Mouse (Mus musculus) forebrain, embryonic 13.5 days (tissue): Measurements from ENCODE around the gene Apoh. TPM values are rescaled to one million over a fixed set of nuclear protein-coding genes. Genes with fewer than 3 reads are reported as not detected.
A peak's percentile ranks its signal among the peaks of the same experiment; 100 is the strongest.

Experiments
- ATAC-seq: fragments of 200-750 bp; cut with Nextera tagmentation; 2 replicates; pipeline ENCODE4 v1.8.0; 2017
- H3K27ac ChIP-seq: fragments of 300-500 bp; sonication (generic); 2 replicates; pipeline ENCODE4 v1.5.1; 2015; ENCODE audit warnings: inconsistent platforms, mild to moderate bottlenecking, moderate library complexity
- H3K27me3 ChIP-seq: fragments of 300-500 bp; sonication (generic); 2 replicates; pipeline ENCODE4 v1.6.1; 2015; ENCODE audit warnings: mild to moderate bottlenecking, inconsistent platforms
- H3K36me3 ChIP-seq: fragments of 300-500 bp; sonication (generic); 2 replicates; pipeline ENCODE4 v1.6.1; 2015; ENCODE audit warnings: mild to moderate bottlenecking, inconsistent platforms; ENCODE audit not compliant: poor library complexity, severe bottlenecking
- H3K4me1 ChIP-seq: fragments of 300-500 bp; sonication (generic); 2 replicates; pipeline ENCODE4 v1.6.1; 2015; ENCODE audit warnings: inconsistent platforms
- H3K4me2 ChIP-seq: fragments of 300-500 bp; sonication (generic); 2 replicates; pipeline ENCODE4 v1.6.1; 2015; ENCODE audit warnings: inconsistent platforms, mild to moderate bottlenecking, moderate library complexity
- H3K4me3 ChIP-seq: fragments of 300-500 bp; sonication (generic); 2 replicates; pipeline ENCODE4 v1.5.1; 2015; ENCODE audit warnings: mild to moderate bottlenecking, inconsistent platforms
- H3K9ac ChIP-seq: fragments of 300-500 bp; sonication (generic); 2 replicates; pipeline ENCODE4 v1.6.1; 2015; ENCODE audit warnings: mild to moderate bottlenecking, inconsistent platforms
- H3K9me3 ChIP-seq: fragments of 300-500 bp; sonication (generic); replicated peaks from 2 replicates; pipeline ENCODE4 v1.6.1; 2016; ENCODE audit warnings: inconsistent platforms
- WGBS: fragments of 180-500 bp; shearing (Covaris S2); methylation state at CpG from one replicate; pipeline ENCODE4 v1.1.7; 2015; 5-methylcytosine and 5-hydroxymethylcytosine counted together
- polyA plus RNA-seq: library from polyadenylated mRNA; unstranded; fragments of >200 nt; fragmentation: Nextera tagmentation; extraction: Ambion mirVana; gene quantifications from 2 replicates; pipeline ENCODE4 v1.2.1, GENCODE M21; 2015

The Apoh gene
- polyA plus RNA-seq, 1 experiment from 2014 or later = 0.37 TPM

- ATAC-seq = no peak
- H3K36me3 ChIP-seq = no peaks in the 10 kb centered on the region
- H3K4me3 ChIP-seq = no peak overlapping the region
- no peak overlapping the region for H3K27ac ChIP-seq
- no peak overlapping the region for H3K4me2 ChIP-seq
- no peak overlapping the region for H3K9ac ChIP-seq
- WGBS = 86% methylated on average over 4 of the region's 4 CpGs
- H3K4me1 ChIP-seq = peaks cover 6% of the 10 kb centered on the region
- peaks cover 2% of the 10 kb centered on the region; the same call in 1 of the 2 replicates for H3K27me3 ChIP-seq
- no peaks in the 10 kb centered on the region for H3K9me3 ChIP-seq
Observed at GRCm38 (mm10) chr11:108335536-108335935, 7.6 kb upstream of the Apoh start.

- Histone ChIP-seq H3K27ac (no peak overlapping the region), H3K9ac (no peak overlapping the region), H3K4me3 (no peak overlapping the region), H3K4me1 (peaks cover 6% of the 10 kb centered on the region), H3K9me3 (no peaks in the 10 kb centered on the region), H3K36me3 (no peaks in the 10 kb centered on the region), H3K4me2 (no peak overlapping the region), H3K27me3 (peaks cover 2% of the 10 kb centered on the region)
- WGBS = 58% methylated on average over 5 of the region's 5 CpGs
- no peak for ATAC-seq
Observed at GRCm38 (mm10) chr11:108336445-108336844, 6.7 kb upstream of the Apoh start.

- Histone ChIP-seq H3K27me3 (peaks cover 13% of the 10 kb centered on the region), H3K27ac (no peak overlapping the region), H3K36me3 (no peaks in the 10 kb centered on the region), H3K4me1 (peaks cover 27% of the 10 kb centered on the region), H3K9ac (no peak overlapping the region), H3K4me2 (no peak overlapping the region), H3K4me3 (no peak overlapping the region), H3K9me3 (no peaks in the 10 kb centered on the region)
- ATAC-seq = no peak
- WGBS = 88% methylated on average over 4 of the region's 4 CpGs
Observed at GRCm38 (mm10) chr11:108340293-108340692, 2.9 kb upstream of the Apoh start.

- H3K27me3 ChIP-seq = peaks cover 13% of the 10 kb centered on the region
- no peak overlapping the region for H3K9ac ChIP-seq
- no peaks in the 10 kb centered on the region for H3K9me3 ChIP-seq
- H3K4me3 ChIP-seq = peak overlapping the region; percentile 75
- no peak overlapping the region for H3K27ac ChIP-seq
- peaks cover 27% of the 10 kb centered on the region for H3K4me1 ChIP-seq
- peak overlapping the region; percentile 100 for H3K4me2 ChIP-seq
- no peaks in the 10 kb centered on the region for H3K36me3 ChIP-seq
- ATAC-seq = no peak
- 37% methylated on average over 8 of the region's 8 CpGs for WGBS
Observed at GRCm38 (mm10) chr11:108341783-108342182, 1.4 kb upstream of the Apoh start.

GRCm38 (mm10) chr11:108343789-108344462 lies 772 bp downstream of the Apoh start, which contains the start of gene Prkca:
TSS of gene Prkca (minus strand) at chr11:108343928.
- WGBS = 0% methylated on average over 43 of the region's 63 CpGs
- ATAC-seq = peak; percentile 96

GRCm38 (mm10) chr11:108344759-108345158 lies 1.6 kb downstream of the Apoh start:
- Histone ChIP-seq H3K4me3 (peak overlapping the region; percentile 75), H3K9me3 (no peaks in the 10 kb centered on the region), H3K36me3 (no peaks in the 10 kb centered on the region), H3K9ac (peak overlapping the region; percentile 88), H3K27ac (no peak overlapping the region), H3K27me3 (peaks cover 13% of the 10 kb centered on the region), H3K4me2 (peak overlapping the region; percentile 100), H3K4me1 (peaks cover 32% of the 10 kb centered on the region)
- 41% methylated on average over 8 of the region's 8 CpGs for WGBS
- ATAC-seq = no peak

More at GRCm38 (mm10) chr11:108343789-108344462, 772 bp downstream of the Apoh start, which contains the start of gene Prkca:
- Histone ChIP-seq H3K36me3 (no peaks in the 10 kb centered on the region), H3K27me3 (peaks cover 13% of the 10 kb centered on the region), H3K4me3 (peak within 1 kb of the TSS; percentile 75), H3K9ac (peak within 1 kb of the TSS; percentile 88), H3K27ac (peak within 1 kb of the TSS; percentile 85), H3K4me1 (peaks cover 27% of the 10 kb centered on the region), H3K9me3 (no peaks in the 10 kb centered on the region), H3K4me2 (peak within 1 kb of the TSS; percentile 100)

- ATAC-seq = no peak
Observed at GRCm38 (mm10) chr11:108345321-108345720, 2.2 kb downstream of the Apoh start.

GRCm38 (mm10) chr11:108350799-108351198 lies 7.6 kb downstream of the Apoh start:
- no peaks in the 10 kb centered on the region for H3K27me3 ChIP-seq
- no peak overlapping the region for H3K4me3 ChIP-seq
- H3K9me3 ChIP-seq = no peaks in the 10 kb centered on the region
- H3K9ac ChIP-seq = no peak overlapping the region
- H3K4me2 ChIP-seq = no peak overlapping the region
- no peak overlapping the region for H3K27ac ChIP-seq
- H3K4me1 ChIP-seq = peaks cover 5% of the 10 kb centered on the region
- ATAC-seq = no peak
- WGBS = 89% methylated on average over 4 of the region's 4 CpGs
- H3K36me3 ChIP-seq = no peaks in the 10 kb centered on the region

More at GRCm38 (mm10) chr11:108345321-108345720, 2.2 kb downstream of the Apoh start:
- H3K27ac ChIP-seq = no peak overlapping the region
- H3K27me3 ChIP-seq = peaks cover 13% of the 10 kb centered on the region
- WGBS = 89% methylated on average over 2 of the region's 2 CpGs
- H3K36me3 ChIP-seq = no peaks in the 10 kb centered on the region
- H3K4me2 ChIP-seq = no peak overlapping the region
- no peak overlapping the region for H3K4me3 ChIP-seq
- H3K9ac ChIP-seq = no peak overlapping the region
- H3K9me3 ChIP-seq = no peaks in the 10 kb centered on the region
- H3K4me1 ChIP-seq = peaks cover 32% of the 10 kb centered on the region

GRCm38 (mm10) chr11:108352842-108353388 lies 9.8 kb downstream of the Apoh start:
- WGBS = 94% methylated on average over 10 of the region's 10 CpGs
- Histone ChIP-seq H3K4me2 (no peak overlapping the region), H3K27me3 (no peaks in the 10 kb centered on the region), H3K36me3 (no peaks in the 10 kb centered on the region), H3K4me1 (peaks cover 5% of the 10 kb centered on the region), H3K9me3 (no peaks in the 10 kb centered on the region), H3K4me3 (no peak overlapping the region), H3K9ac (no peak overlapping the region), H3K27ac (no peak overlapping the region)
- no peak for ATAC-seq

- Histone ChIP-seq H3K4me1 (no peaks in the 10 kb centered on the region), H3K9me3 (no peaks in the 10 kb centered on the region), H3K27ac (no peak overlapping the region), H3K27me3 (no peaks in the 10 kb centered on the region), H3K9ac (no peak overlapping the region), H3K4me3 (no peak overlapping the region), H3K4me2 (no peak overlapping the region), H3K36me3 (no peaks in the 10 kb centered on the region)
- no peak for ATAC-seq
- WGBS = 87% methylated on average over 4 of the region's 4 CpGs
Observed at GRCm38 (mm10) chr11:108356020-108356419, 12.9 kb downstream of the Apoh start.

- Histone ChIP-seq H3K9ac (no peak overlapping the region), H3K27ac (no peak overlapping the region), H3K4me1 (no peaks in the 10 kb centered on the region), H3K36me3 (no peaks in the 10 kb centered on the region), H3K4me2 (no peak overlapping the region), H3K9me3 (no peaks in the 10 kb centered on the region), H3K27me3 (no peaks in the 10 kb centered on the region), H3K4me3 (no peak overlapping the region)
- no peak for ATAC-seq
- 84% methylated on average over 6 of the region's 6 CpGs for WGBS
Observed at GRCm38 (mm10) chr11:108358911-108359310, 15.8 kb downstream of the Apoh start.

- Histone ChIP-seq H3K4me2 (no peak overlapping the region), H3K4me1 (no peaks in the 10 kb centered on the region), H3K9me3 (no peaks in the 10 kb centered on the region), H3K4me3 (no peak overlapping the region), H3K27me3 (no peaks in the 10 kb centered on the region), H3K9ac (no peak overlapping the region), H3K27ac (no peak overlapping the region), H3K36me3 (no peaks in the 10 kb centered on the region)
- WGBS = 88% methylated on average over 4 of the region's 4 CpGs
- ATAC-seq = no peak
Observed at GRCm38 (mm10) chr11:108360983-108361382, 17.8 kb downstream of the Apoh start.
